Mouse (Mus musculus) cerebellum, adult 9-10 months (tissue): ENCODE measurements at regions not wholly inside any gene's neighbourhood (a gene's known extent, or its start where the extent isn't known, plus 50 kb on each side); places are given as distances from the start of the nearest gene placed in this dataset.
A peak's percentile ranks its signal among the peaks of the same experiment; 100 is the strongest.

Source experiments
- DNase-seq: peaks from one replicate; pipeline ENCODE4 v3.0.0; 2022

DNA sequence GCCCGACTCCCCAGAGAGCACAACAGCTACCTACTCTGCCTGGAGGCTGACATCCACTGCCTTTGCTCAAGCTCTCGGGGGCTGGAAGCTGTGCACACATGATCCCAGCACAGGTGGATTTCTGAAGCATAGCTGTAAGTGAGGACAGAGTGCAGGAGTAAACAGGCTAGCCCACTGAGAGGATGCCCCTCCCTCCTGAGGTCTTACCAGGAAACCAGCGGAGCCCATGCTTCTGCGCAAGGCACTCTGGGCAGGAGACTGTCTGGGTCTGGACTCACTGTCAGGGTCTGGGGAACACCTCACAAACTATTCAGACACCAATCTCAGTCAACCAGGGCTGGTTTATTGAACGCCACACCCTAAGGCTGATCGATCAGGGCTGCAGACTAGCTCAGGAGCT lies 197.2 kb upstream of the Eef2kmt start:
- DNase-seq, result no peak

GRCm38 (mm10) chr16:5445776-5446175 lies 190.0 kb upstream of the Eef2kmt start:
- no peak for DNase-seq

GRCm38 (mm10) chr16:5444785-5445184 lies 189.0 kb upstream of the Eef2kmt start:
- DNase-seq, result no peak

DNA sequence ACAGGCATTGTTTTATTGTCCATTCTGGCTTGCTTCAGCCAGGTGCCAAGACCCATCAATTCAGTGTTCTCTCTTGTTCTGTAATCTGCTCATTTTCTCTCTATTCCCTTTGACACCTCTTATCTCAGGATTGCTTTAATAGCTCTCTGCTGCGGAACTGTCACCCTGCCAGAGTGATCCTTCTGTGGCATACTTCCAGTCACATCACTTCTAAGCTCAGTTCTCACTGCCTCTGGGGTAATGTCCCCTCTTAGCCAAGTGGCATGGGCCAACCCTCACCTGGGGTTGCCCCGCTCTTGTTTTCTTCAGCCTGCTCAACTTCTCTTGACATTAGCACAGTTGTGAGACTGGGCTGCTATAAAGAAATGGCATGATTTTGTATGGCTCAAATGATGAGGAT lies 183.9 kb upstream of the Eef2kmt start:
- no peak for DNase-seq

DNA sequence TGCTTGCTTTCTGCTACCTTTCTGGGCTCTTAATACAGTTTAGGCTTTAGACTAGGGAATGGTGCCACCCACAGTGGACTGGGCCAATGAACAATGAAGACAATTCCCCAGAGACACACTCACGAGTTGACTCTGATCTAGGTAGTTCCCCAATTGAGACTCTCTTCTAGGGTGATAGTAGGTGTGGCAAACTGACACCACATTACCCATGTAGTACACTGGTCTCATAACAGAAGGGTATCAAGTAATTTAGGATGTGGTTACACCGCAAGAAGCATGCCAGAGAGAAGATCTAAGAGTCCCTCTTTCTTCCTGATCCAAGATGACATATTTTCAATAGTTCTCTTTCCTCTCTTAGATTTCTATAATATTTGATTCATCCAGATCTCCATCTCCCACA lies 182.6 kb upstream of the Eef2kmt start:
- DNase-seq, result no peak

DNA sequence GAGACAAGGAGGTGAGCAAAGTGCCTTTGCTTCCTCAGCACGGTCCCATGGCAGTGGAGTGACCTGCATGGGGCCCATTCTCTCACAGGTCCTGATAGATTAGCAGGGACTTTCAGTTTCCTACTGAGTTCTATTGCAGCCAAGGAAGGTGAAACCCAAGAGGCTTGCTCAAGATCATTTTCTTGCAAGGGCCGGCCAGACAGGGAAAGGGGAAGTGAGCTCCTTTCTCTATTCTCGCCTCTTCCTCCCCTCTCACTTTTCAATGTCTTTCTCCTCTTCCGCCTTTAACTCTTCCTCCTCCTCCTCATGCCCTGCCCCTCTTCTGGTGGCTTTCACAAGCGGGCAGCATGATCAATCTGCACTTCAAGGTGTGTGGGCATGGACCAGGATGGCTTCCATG lies 175.9 kb upstream of the Eef2kmt start:
- no peak for DNase-seq

- DNase-seq, result peak; percentile 92
These were observed 175.3 kb upstream of the Eef2kmt start for GRCm38 (mm10) chr16:5431111-5431510.

- no peak for DNase-seq
These were observed 173.7 kb upstream of the Eef2kmt start for GRCm38 (mm10) chr16:5429466-5429865.

DNA sequence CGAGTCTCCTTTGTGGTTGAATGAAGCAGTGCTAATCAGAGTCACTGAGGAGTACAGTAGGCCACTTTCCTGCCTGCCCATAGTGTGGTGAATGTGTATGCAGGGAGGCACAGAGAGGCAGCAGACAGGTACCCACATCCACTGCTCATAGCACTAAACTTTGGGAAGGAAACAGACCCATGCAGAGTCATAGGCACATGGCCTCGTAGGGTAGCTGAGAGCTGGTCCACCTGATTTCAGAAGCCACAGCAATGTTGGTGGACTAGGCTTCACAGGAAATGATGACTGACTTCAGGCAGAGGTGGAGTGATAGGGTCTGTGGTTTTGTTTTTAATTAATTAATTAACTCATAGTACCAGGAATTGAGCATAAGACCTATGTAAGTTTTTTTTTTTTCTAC lies 170.1 kb upstream of the Eef2kmt start:
- no peak for DNase-seq

DNA sequence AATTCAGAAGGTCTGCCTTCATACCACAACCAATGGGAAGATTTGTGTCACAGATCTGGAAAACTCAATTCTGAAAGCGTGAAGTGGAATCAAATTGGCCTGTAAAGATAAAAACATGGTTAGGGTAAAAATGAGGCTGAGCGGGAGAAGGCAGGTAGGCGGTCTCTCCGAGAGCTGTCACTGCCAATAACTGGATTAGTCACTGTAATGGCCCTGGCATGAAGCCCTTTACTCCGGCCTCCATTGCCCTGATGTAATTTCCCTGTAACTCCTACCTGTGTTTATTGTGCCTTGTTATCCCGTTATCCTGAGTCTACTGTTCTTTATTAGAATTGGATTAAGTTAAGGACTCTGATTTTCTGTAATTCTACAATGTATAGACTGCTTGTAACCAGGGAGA lies 166.3 kb upstream of the Eef2kmt start:
- no peak for DNase-seq

- no peak for DNase-seq
These were observed 165.8 kb upstream of the Eef2kmt start for GRCm38 (mm10) chr16:5421591-5421990.

GRCm38 (mm10) chr16:5419467-5419866 lies 163.7 kb upstream of the Eef2kmt start:
- no peak for DNase-seq

DNA sequence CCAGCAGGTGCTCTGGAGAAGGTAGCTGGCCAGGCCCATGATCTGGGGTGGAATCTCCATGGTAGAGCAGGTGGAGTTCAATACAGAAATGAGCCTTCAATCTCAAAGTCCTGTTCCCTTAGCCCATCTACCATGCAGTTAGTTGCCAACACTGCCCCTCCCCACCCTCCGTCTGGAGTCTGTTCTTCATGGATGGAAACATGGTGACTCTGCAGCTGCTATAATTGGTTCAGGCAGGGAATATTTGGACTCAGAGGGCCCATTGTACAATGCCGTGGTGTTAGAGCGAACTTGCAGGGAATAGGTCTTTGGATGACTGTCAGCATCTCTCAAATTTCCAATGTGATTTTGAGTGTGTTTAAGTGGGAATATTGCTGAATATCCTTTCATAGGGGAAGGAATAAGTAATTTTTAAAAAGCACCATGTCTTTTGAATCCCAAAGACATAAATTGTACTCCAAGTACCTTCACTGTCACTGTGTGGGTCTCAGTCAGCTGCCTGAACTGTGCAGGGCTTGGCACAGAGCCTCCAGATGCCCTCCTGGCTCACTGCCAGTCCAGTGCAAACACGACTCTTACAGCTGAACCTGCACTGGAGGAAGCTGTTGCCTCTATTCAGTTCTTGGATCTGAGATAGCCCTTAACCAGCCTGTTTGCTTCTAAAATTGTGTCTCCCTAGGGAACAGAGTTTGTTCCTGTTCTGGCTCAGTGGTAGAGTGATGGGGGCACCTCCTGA lies 162.8 kb upstream of the Eef2kmt start:
- no peak for DNase-seq

DNA sequence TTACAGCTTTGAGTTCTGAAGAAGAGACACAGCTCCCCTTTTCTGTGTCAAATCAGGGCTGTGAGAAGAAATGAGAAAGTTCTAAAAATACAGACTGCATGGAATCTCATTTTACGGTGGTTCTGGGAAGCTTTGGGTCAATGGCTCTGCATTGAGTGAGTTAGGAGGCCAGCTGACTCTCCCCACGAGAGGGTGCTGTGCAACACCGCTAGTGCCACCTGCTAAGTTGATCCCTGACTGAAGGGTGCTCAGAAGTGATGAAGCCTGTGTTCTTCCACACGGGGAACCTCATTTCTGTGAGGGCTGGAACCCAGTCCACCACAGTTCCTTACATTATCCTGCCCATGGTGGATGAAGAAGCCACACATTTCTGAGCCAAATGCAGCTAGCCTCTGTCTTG lies 159.5 kb upstream of the Eef2kmt start:
- no peak for DNase-seq

- no peak for DNase-seq
These were observed 156.1 kb upstream of the Eef2kmt start for GRCm38 (mm10) chr16:5411819-5412385.

DNA sequence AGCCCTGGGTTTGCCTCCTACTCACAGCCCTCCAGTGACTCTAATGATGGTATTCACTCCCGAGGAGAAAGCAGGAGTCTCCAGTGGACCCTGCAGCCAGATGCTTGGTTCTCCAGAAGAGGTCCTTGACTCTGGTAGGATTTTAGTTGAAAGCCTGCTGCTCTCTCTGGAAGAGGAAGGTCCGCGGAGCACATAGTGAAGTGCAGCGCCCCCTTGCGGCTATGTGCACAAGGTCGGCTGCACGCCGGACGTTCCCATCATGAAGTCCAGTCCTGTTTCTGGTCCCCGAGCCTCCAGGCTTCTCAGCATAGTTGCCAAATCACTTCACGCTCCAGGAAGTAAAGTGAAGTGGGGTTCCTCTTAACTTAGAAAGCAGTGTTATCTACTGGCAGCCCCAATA lies 150.9 kb upstream of the Eef2kmt start:
- peak; percentile 23 for DNase-seq

- DNase-seq, result no peak
These were observed 137.6 kb upstream of the Eef2kmt start for GRCm38 (mm10) chr16:5393336-5393735.

DNA sequence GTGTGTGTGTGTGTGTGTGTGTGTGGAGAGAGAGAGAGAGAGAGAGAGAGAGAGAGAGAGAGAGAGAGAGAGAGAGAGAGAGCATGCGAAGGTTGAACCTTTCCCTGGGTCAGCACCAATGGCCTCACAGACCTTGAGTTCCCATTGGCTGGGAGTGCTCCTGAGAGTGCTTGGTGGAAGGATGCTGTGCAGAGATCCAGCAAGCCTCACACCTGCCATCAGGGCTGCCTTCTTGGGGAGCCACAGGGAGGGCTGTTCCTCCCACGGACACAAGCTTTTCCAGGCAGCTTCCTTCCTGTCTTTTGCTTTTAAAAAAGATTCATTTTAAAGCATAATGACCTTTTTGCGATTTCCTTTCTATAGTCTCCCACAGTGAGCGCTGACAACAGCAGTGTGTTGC lies 127.1 kb upstream of the Eef2kmt start:
- DNase-seq, result no peak

DNA sequence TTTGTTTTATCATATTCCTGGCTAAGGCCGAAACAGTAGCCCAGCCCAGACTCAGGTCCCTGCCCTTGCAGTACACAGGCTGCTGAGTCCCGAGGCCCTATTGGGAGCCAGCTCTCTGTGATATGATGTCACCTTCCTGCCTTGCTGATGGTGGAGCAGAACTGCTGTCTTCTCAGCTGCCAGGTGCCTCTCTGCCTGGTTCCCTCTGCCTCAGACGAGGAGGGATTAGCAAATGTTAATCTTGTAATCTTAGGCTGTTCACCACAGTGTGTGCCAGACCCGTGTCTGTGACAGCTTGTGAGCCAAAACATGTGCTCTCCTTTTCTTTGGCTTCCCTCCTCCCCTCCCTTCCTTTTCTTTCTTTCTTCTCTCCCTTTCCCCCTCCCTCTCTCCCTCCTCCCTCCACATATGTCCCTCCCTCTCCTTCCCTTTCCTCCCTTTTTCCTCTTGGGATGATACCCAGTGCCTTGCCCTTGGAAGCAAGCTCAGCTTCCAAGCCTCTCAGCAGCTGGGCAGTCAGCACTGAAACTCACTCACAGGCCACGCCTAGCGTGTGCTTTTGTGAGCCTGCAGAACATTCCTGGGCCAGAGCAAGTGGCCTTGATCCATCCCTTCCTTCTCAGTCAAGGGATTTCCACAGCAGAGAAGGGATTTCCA lies 126.6 kb upstream of the Eef2kmt start:
- no peak for DNase-seq

GRCm38 (mm10) chr16:5380626-5381025 lies 124.8 kb upstream of the Eef2kmt start:
- no peak for DNase-seq

DNA sequence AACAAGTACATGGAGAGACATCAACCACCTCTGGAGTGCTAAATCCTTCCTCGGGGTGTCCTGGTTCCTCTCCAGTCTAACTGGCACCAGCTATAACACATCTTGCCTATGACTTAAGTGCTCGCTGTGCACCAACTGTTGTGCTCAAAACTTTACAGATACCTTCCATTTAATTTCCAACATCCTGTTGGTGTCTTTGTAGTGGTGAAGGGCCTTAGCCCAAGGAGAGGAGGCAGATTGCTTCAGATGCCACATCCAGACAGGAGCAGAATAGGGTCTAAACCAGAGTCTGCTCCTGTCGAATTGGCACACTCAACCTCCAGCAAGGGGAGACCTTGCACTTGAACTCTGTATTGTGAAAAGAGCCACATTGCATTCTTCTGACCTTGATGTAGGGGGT lies 121.2 kb upstream of the Eef2kmt start:
- no peak for DNase-seq

GRCm38 (mm10) chr16:5374818-5375605 lies 119.2 kb upstream of the Eef2kmt start:
- no peak for DNase-seq

- no peak for DNase-seq
These were observed 115.6 kb upstream of the Eef2kmt start for GRCm38 (mm10) chr16:5371175-5371893.
